Mouse (Mus musculus) hindbrain, embryonic 10.5 days (tissue): ENCODE data around the gene Cfap43. TPM values are rescaled to one million over a fixed set of nuclear protein-coding genes. Genes with fewer than 3 reads are reported as not detected.

Experiments used
- DNase-seq: peaks from one replicate; pipeline ENCODE4 v3.0.0-alpha.2; 2017; ENCODE audit warnings: low spot score
- H3K27ac ChIP-seq: fragments of 300-500 bp; sonication (generic); 2 replicates; pipeline ENCODE4 v1.5.1; 2016; ENCODE audit warnings: mild to moderate bottlenecking, moderate library complexity
- H3K27me3 ChIP-seq: fragments of 300-500 bp; sonication (generic); 2 replicates; pipeline ENCODE4 v1.6.1; 2016; ENCODE audit warnings: mild to moderate bottlenecking; ENCODE audit not compliant: poor library complexity, insufficient read depth, severe bottlenecking
- H3K36me3 ChIP-seq: fragments of 300-500 bp; sonication (generic); 2 replicates; pipeline ENCODE4 v1.6.1; 2016; ENCODE audit warnings: mild to moderate bottlenecking, moderate library complexity
- H3K4me1 ChIP-seq: fragments of 300-500 bp; sonication (generic); replicated peaks from 2 replicates; pipeline ENCODE4 v1.6.1; 2016; ENCODE audit warnings: mild to moderate bottlenecking
- H3K4me3 ChIP-seq: fragments of 300-500 bp; sonication (generic); 2 replicates; pipeline ENCODE4 v1.5.1; 2016; ENCODE audit warnings: mild to moderate bottlenecking, moderate library complexity
- H3K9me3 ChIP-seq: fragments of 300-500 bp; sonication (generic); 2 replicates; pipeline ENCODE4 v1.6.1; 2016; ENCODE audit warnings: mild to moderate bottlenecking, moderate library complexity
- WGBS: fragments of 180-500 bp; shearing (Covaris S2); methylation state at CpG from one replicate; pipeline ENCODE4 v1.1.7; 2016; 5-methylcytosine and 5-hydroxymethylcytosine counted together
- polyA plus RNA-seq: library from polyadenylated mRNA; unstranded; fragments of >200 nt; fragmentation: Nextera tagmentation; extraction: Ambion mirVana; gene quantifications from 2 replicates; pipeline ENCODE4 v1.2.1, GENCODE M21; 2016

The Cfap43 gene
- polyA plus RNA-seq, 1 experiment from 2014 or later = 1.0 TPM

GRCm38 (mm10) chr19:47870102-47870666 lies 48.9 kb downstream of the Cfap43 start:
- 79% methylated on average over 7 of the region's 7 CpGs for WGBS
- no peak overlapping the region for H3K4me3 ChIP-seq

GRCm38 (mm10) chr19:47869516-47869915 lies 49.6 kb downstream of the Cfap43 start:
- Histone ChIP-seq H3K27me3 (no peaks in the 10 kb centered on the region; the same call in 1 of the 2 replicates), H3K4me3 (no peak overlapping the region), H3K4me1 (peaks cover 12% of the 10 kb centered on the region; the same call in 1 of the 2 replicates), H3K27ac (no peak overlapping the region), H3K9me3 (no peaks in the 10 kb centered on the region), H3K36me3 (no peaks in the 10 kb centered on the region)
- no peak for DNase-seq
- WGBS = 80% methylated on average over 3 of the region's 3 CpGs

More at GRCm38 (mm10) chr19:47870102-47870666, 48.9 kb downstream of the Cfap43 start:
- Histone ChIP-seq H3K27me3 (no peaks in the 10 kb centered on the region; the same call in 1 of the 2 replicates), H3K9me3 (no peaks in the 10 kb centered on the region), H3K27ac (no peak overlapping the region), H3K36me3 (no peaks in the 10 kb centered on the region), H3K4me1 (peaks cover 6% of the 10 kb centered on the region; the same call in 1 of the 2 replicates)
- DNase-seq = no peak

- 69% methylated on average over 4 of the region's 4 CpGs for WGBS
- DNase-seq = no peak
These were observed 50.1 kb downstream of the Cfap43 start for GRCm38 (mm10) chr19:47868951-47869350.

DNA sequence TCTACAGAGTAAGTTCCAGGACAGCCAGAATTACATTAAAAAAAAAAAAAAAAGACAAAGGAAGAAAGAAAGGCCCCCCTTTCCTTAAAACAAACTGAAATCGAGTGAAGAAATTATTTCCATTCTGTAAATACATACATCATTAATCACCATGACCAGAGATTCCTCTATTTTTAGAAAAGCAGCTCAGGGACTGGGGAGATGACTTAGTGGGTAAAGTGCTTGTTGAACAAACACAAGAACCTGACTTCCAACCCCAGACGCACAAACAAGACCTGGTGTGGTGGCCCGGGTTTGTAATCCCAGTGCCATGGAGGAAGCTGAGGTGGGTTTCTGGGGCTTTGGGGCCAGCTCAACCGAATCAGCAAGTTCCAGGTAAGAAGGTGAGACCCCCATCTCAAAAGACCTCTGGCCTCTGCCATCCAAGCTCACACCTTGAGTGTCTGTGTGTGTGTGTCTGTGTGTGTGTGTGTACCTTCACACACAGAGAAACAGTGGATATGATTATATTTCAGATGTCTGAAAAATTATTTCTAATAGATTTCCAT lies 51.4 kb downstream of the Cfap43 start:
- H3K4me3 ChIP-seq = no peak overlapping the region
- no peak overlapping the region for H3K27ac ChIP-seq
- H3K9me3 ChIP-seq = no peaks in the 10 kb centered on the region
- DNase-seq = no peak
- H3K4me1 ChIP-seq = peaks cover 13% of the 10 kb centered on the region; the same call in 1 of the 2 replicates
- WGBS = 75% methylated on average over 4 of the region's 4 CpGs
- no peaks in the 10 kb centered on the region; the same call in 1 of the 2 replicates for H3K27me3 ChIP-seq
- peaks cover 8% of the 10 kb centered on the region for H3K36me3 ChIP-seq

More at GRCm38 (mm10) chr19:47868951-47869350, 50.1 kb downstream of the Cfap43 start:
- Histone ChIP-seq H3K9me3 (no peaks in the 10 kb centered on the region), H3K4me1 (peaks cover 13% of the 10 kb centered on the region; the same call in 1 of the 2 replicates), H3K27ac (no peak overlapping the region), H3K36me3 (peaks cover 4% of the 10 kb centered on the region; the same call in 1 of the 2 replicates), H3K27me3 (no peaks in the 10 kb centered on the region; the same call in 1 of the 2 replicates), H3K4me3 (no peak overlapping the region)

- H3K27ac ChIP-seq = peak within 1 kb of the TSS; percentile 97
- peak within 1 kb of the TSS; percentile 71 for H3K4me3 ChIP-seq
- WGBS = under 1% methylated on average over 49 of the region's 49 CpGs
- H3K9me3 ChIP-seq = no peaks in the 10 kb centered on the region
- no peaks in the 10 kb centered on the region; the same call in 1 of the 2 replicates for H3K27me3 ChIP-seq
- peaks cover 13% of the 10 kb centered on the region; the same call in 1 of the 2 replicates for H3K4me1 ChIP-seq
- DNase-seq = peak; percentile 95
- peaks cover 14% of the 10 kb centered on the region for H3K36me3 ChIP-seq
These were observed 53.6 kb downstream of the Cfap43 start, which contains the start of gene Gsto2 for GRCm38 (mm10) chr19:47865353-47865947. TSS of gene Gsto2 (plus strand) at chr19:47865534.

DNA sequence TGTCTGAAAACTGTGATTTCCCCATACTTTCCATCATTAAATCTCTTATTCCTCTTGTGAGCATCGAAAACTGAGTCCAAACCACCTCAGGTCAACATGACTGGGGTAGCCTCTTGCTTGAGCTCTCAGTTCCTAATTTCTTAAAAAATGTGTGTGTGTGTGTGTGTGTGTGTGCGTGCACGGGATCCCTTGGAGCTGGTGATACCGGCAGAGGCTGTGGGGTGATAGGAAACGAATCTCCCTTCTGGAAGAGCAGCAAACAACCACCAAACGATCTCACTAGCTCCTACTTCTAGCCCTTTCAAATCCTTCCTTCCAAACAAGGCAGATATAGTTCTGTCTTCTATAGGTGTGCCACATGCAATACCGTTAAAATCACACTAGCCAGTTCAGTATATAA lies 54.4 kb downstream of the Cfap43 start:
- Histone ChIP-seq H3K4me3 (peak overlapping the region; percentile 71), H3K36me3 (peaks cover 14% of the 10 kb centered on the region), H3K27ac (peak overlapping the region; percentile 97), H3K4me1 (peaks cover 13% of the 10 kb centered on the region; the same call in 1 of the 2 replicates), H3K9me3 (no peaks in the 10 kb centered on the region), H3K27me3 (no peaks in the 10 kb centered on the region; the same call in 1 of the 2 replicates)
- no peak for DNase-seq
- 83% methylated on average over 7 of the region's 7 CpGs for WGBS

DNA sequence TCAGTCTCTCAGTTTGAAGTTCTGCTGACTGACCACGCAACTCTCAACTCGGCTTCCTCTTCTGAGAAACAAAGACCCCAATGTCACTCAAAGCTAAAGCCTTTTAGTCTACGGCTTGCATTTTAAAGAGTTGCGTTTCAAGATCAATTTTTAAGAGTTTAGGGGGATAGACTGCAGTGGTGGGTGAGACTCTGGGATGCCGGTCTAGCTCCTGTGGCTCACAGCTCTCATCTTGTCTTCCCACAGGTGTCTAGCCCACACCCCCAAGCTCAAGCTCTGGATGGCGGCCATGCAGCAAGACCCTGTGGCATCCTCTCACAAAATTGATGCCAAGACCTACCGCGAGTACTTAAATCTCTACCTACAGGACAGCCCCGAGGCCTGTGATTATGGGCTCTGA lies 55.0 kb downstream of the Cfap43 start:
- H3K4me3 ChIP-seq = no peak overlapping the region
- no peak overlapping the region for H3K27ac ChIP-seq
- no peak for DNase-seq
- 94% methylated on average over 9 of the region's 9 CpGs for WGBS
- no peaks in the 10 kb centered on the region for H3K27me3 ChIP-seq
- peaks cover 13% of the 10 kb centered on the region; the same call in 1 of the 2 replicates for H3K4me1 ChIP-seq
- H3K9me3 ChIP-seq = no peaks in the 10 kb centered on the region
- peaks cover 14% of the 10 kb centered on the region for H3K36me3 ChIP-seq

- Histone ChIP-seq H3K4me3 (no peak overlapping the region), H3K4me1 (peaks cover 19% of the 10 kb centered on the region; the same call in 1 of the 2 replicates), H3K27me3 (no peaks in the 10 kb centered on the region), H3K27ac (no peak overlapping the region), H3K9me3 (no peaks in the 10 kb centered on the region), H3K36me3 (peaks cover 22% of the 10 kb centered on the region)
- no peak for DNase-seq
- WGBS = 93% methylated on average over 3 of the region's 3 CpGs
These were observed 56.5 kb downstream of the Cfap43 start for GRCm38 (mm10) chr19:47862581-47862980.

GRCm38 (mm10) chr19:47859180-47859579 lies 59.9 kb downstream of the Cfap43 start:
- WGBS = 94% methylated on average over 8 of the region's 8 CpGs
- Histone ChIP-seq H3K9me3 (no peaks in the 10 kb centered on the region), H3K4me1 (peaks cover 26% of the 10 kb centered on the region), H3K4me3 (no peak overlapping the region), H3K36me3 (peaks cover 20% of the 10 kb centered on the region), H3K27me3 (peaks cover 5% of the 10 kb centered on the region; the same call in 1 of the 2 replicates), H3K27ac (no peak overlapping the region)
- no peak for DNase-seq

DNA sequence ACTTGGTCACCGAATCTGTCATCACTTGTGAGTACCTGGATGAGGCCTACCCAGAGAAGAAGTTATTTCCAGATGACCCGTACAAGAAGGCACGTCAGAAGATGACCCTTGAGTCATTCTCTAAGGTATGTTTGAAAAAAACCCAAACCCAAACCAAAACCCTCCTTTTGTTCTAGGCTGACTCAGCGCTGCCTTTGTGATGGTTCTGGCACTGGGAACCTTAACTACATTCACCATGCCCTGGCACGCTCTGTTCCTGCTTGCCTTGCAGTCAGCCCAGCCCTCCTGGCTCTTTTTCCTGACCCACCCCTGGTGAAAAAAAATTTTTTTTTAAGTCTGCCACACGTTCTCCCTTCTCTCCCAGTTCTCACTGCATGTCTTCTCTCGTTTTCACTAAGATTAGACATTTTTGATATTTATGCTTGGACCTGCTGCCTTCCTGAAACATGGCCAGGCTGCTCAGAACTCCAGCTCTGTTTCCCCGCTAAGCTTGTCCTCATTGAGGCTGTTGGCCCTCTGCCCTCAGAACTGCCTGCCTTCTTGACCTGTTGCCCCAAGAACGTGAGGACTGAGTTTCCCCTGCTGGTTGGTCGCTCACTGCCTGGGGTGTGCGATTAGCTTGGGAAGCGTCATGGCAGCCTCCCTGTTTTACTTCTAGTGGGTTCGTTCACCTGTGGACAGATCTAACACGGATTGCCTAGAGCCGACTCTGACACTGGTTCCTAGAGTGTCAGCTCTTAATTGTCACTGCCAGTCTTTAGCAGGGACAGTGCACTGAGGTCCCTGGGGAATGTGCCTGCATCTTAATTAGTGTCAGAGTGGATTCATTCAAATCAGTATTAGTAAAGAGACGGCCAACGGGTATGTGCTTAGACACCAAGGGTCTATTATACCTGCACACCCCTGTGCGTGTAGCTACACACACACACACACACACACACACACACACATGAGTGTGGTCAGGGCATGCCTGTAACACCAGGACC lies 60.8 kb downstream of the Cfap43 start:
- Histone ChIP-seq H3K4me3 (no peak overlapping the region), H3K27ac (no peak overlapping the region), H3K36me3 (peaks cover 15% of the 10 kb centered on the region), H3K4me1 (peaks cover 29% of the 10 kb centered on the region), H3K27me3 (peaks cover 14% of the 10 kb centered on the region; the same call in 1 of the 2 replicates), H3K9me3 (no peaks in the 10 kb centered on the region)
- DNase-seq = no peak
- 82% methylated on average over 18 of the region's 18 CpGs for WGBS

GRCm38 (mm10) chr19:47854796-47855783 lies 64.0 kb downstream of the Cfap43 start, which contains the start of gene Gsto1:
TSS of gene Gsto1 (plus strand) at chr19:47854970.
- Histone ChIP-seq H3K27me3 (peaks cover 18% of the 10 kb centered on the region; the same call in 1 of the 2 replicates), H3K4me3 (peak within 1 kb of the TSS; percentile 75), H3K36me3 (peaks cover 8% of the 10 kb centered on the region; the same call in 1 of the 2 replicates), H3K9me3 (no peaks in the 10 kb centered on the region), H3K4me1 (peaks cover 29% of the 10 kb centered on the region), H3K27ac (peak within 1 kb of the TSS; percentile 88)
- WGBS = under 1% methylated on average over 60 of the region's 60 CpGs
- DNase-seq = peak; percentile 90
